ENCODE assay signal across 17 mouse cellular contexts in genomic region chr19:5750951-5751350, GRCm38 (mm10). TPM values are rescaled to one million over a fixed set of nuclear protein-coding genes. Genes with fewer than 3 reads are reported as not detected.
A peak's percentile ranks its signal among the peaks of the same experiment; 100 is the strongest.
DNase-seq lines count a peak whose midpoint lies in the region; ATAC-seq lines count a peak whose summit lies in the region.
"Had no signal": no experiment of that assay in that cellular context is flagged by ENCODE, and none has a peak within 500 bp of the region (broad histone marks: within the 10 kb centered on the region; RNA-seq: fewer than 3 reads in every experiment).

No protein-coding gene starts in this region.

- no peaks in the 10 kb centered on the region for H3K9me3 ChIP-seq in kidney, embryonic 15.5 days (replicated peaks)
- no peaks in the 10 kb centered on the region for H3K9me3 ChIP-seq in embryonic facial prominence, embryonic 12.5 days
- no peaks in the 10 kb centered on the region for H3K9me3 ChIP-seq in neural tube, embryonic 12.5 days
- H3K9me3 ChIP-seq: embryonic facial prominence, embryonic 15.5 days; heart, embryonic 13.5 days; hindbrain, embryonic 15.5 days had no signal

- H3K36me3 ChIP-seq in kidney, embryonic 15.5 days: no peaks in the 10 kb centered on the region
- peaks cover 9% of the 10 kb centered on the region; the same call in 1 of the 2 replicates for H3K36me3 ChIP-seq in embryonic facial prominence, embryonic 12.5 days
- H3K36me3 ChIP-seq in neural tube, embryonic 12.5 days: no peaks in the 10 kb centered on the region
- H3K36me3 ChIP-seq: hindbrain, embryonic 15.5 days had no signal

- peaks cover 59% of the 10 kb centered on the region for H3K27me3 ChIP-seq in kidney, embryonic 15.5 days
- peaks cover 82% of the 10 kb centered on the region for H3K27me3 ChIP-seq in embryonic facial prominence, embryonic 12.5 days
- peaks cover 76% of the 10 kb centered on the region for H3K27me3 ChIP-seq in neural tube, embryonic 12.5 days (replicated peaks)

- H3K4me1 ChIP-seq in kidney, embryonic 15.5 days: peaks cover 21% of the 10 kb centered on the region
- H3K4me1 ChIP-seq in embryonic facial prominence, embryonic 12.5 days: peaks cover 18% of the 10 kb centered on the region
- peaks cover 22% of the 10 kb centered on the region for H3K4me1 ChIP-seq in neural tube, embryonic 12.5 days

- DNase-seq in embryo, embryonic 10 days (ENCODE audit: low spot score): peak; percentile 29
- DNase-seq in embryo, embryonic 11 days: no peak
- DNase-seq in kidney, postnatal 25 days: no peak
- no peak for DNase-seq in thymus, adult 18-20 months
- no peak for DNase-seq in adrenal gland, adult 2 months
- DNase-seq: cerebellum, adult 9-10 months; gastrocnemius, postnatal 14 days; right cerebral cortex, postnatal 4 days had no signal

- ATAC-seq in kidney, embryonic 15.5 days (replicated peaks; ENCODE audit: low FRiP score): no peak
- ATAC-seq in embryonic facial prominence, embryonic 12.5 days (ENCODE audit: insufficient number of reproducible peaks, insufficient read depth, low FRiP score, low TSS enrichment): no peak
- no peak for ATAC-seq in neural tube, embryonic 12.5 days (ENCODE audit: low FRiP score, low read depth)

- WGBS in kidney, embryonic 15.5 days: 10% methylated on average over 22 of the region's 22 CpGs
- 6% methylated on average over 22 of the region's 22 CpGs for WGBS in embryonic facial prominence, embryonic 12.5 days
- WGBS in neural tube, embryonic 12.5 days: 6% methylated on average over 22 of the region's 22 CpGs

- peak overlapping the region; percentile 16; the same call in 1 of the 2 replicates for H3K4me3 ChIP-seq in kidney, embryonic 15.5 days (replicated peaks)
- H3K4me3 ChIP-seq in embryonic facial prominence, embryonic 12.5 days: no peak overlapping the region
- H3K4me3 ChIP-seq in neural tube, embryonic 12.5 days: 0 out of 2 replicates have a peak overlapping the region, but pooled peaks have one; percentile 16
- H3K4me3 ChIP-seq: embryonic facial prominence, embryonic 15.5 days; heart, embryonic 13.5 days; hindbrain, embryonic 15.5 days had no signal

- no peak overlapping the region for H3K9ac ChIP-seq in kidney, embryonic 15.5 days
- H3K9ac ChIP-seq in embryonic facial prominence, embryonic 12.5 days: peak overlapping the region; percentile 35; the same call in 1 of the 2 replicates
- peak overlapping the region; percentile 1; the same call in 1 of the 2 replicates for H3K9ac ChIP-seq in neural tube, embryonic 12.5 days
- H3K9ac ChIP-seq: embryonic facial prominence, embryonic 15.5 days; hindbrain, embryonic 15.5 days had no signal

- no peak overlapping the region for H3K27ac ChIP-seq in kidney, embryonic 15.5 days
- no peak overlapping the region for H3K27ac ChIP-seq in embryonic facial prominence, embryonic 12.5 days
- no peak overlapping the region for H3K27ac ChIP-seq in neural tube, embryonic 12.5 days
- H3K27ac ChIP-seq: embryonic facial prominence, embryonic 15.5 days; heart, embryonic 13.5 days; hindbrain, embryonic 15.5 days; kidney, postnatal 0 days had no signal

- H3K4me2 ChIP-seq in kidney, embryonic 15.5 days: peak overlapping the region; percentile 41
- H3K4me2 ChIP-seq in embryonic facial prominence, embryonic 12.5 days (replicated peaks): peak overlapping the region; percentile 30
- peak overlapping the region; percentile 29 for H3K4me2 ChIP-seq in neural tube, embryonic 12.5 days (replicated peaks)
- H3K4me2 ChIP-seq: embryonic facial prominence, embryonic 15.5 days; hindbrain, embryonic 15.5 days had no signal

RNA-seq across cellular contexts. Expression of gene Ltbp3, which starts 10.2 kb away (rescaled TPM):
- 18.5 and 18.8 TPM in 2 replicates for polyA plus RNA-seq in kidney, embryonic 15.5 days (2015; fragmentation: Nextera tagmentation; extraction: Ambion mirVana)
- polyA plus RNA-seq in embryonic facial prominence, embryonic 12.5 days (2016; fragmentation: Nextera tagmentation; extraction: Ambion mirVana): 25.3 and 27.0 TPM in 2 replicates
- 10.6 and 12.6 TPM in 2 replicates for polyA plus RNA-seq in neural tube, embryonic 12.5 days (2016; fragmentation: Nextera tagmentation; extraction: Ambion mirVana)
- 100 to 1,000 TPM; 174 to 246 TPM for total RNA-seq in adrenal gland, adult 2 months (2021)
- polyA plus RNA-seq in adrenal gland, adult 2 months (2012; rRNA removed): 737 and 768 TPM in 2 replicates

RNA-seq across cellular contexts. Expression of gene Scyl1, which starts 20.3 kb away (rescaled TPM):
- polyA plus RNA-seq in kidney, embryonic 15.5 days (2015; fragmentation: Nextera tagmentation; extraction: Ambion mirVana): 69.6 and 76.0 TPM in 2 replicates
- polyA plus RNA-seq in embryonic facial prominence, embryonic 12.5 days (2016; fragmentation: Nextera tagmentation; extraction: Ambion mirVana): 78.8 and 80.0 TPM in 2 replicates
- polyA plus RNA-seq in neural tube, embryonic 12.5 days (2016; fragmentation: Nextera tagmentation; extraction: Ambion mirVana): 66.1 and 70.4 TPM in 2 replicates
- 100 to 1,000 TPM; 106 to 109 TPM for total RNA-seq in adrenal gland, adult 2 months (2021)
- polyA plus RNA-seq in adrenal gland, adult 2 months (2012; rRNA removed): 119 and 125 TPM in 2 replicates

RNA-seq across cellular contexts. Expression of gene Fam89b, which starts 21.5 kb away (rescaled TPM):
- polyA plus RNA-seq in kidney, embryonic 15.5 days (2015; fragmentation: Nextera tagmentation; extraction: Ambion mirVana): 89.0 and 91.4 TPM in 2 replicates
- polyA plus RNA-seq in embryonic facial prominence, embryonic 12.5 days (2016; fragmentation: Nextera tagmentation; extraction: Ambion mirVana): 143 and 150 TPM in 2 replicates
- 193 and 195 TPM in 2 replicates for polyA plus RNA-seq in neural tube, embryonic 12.5 days (2016; fragmentation: Nextera tagmentation; extraction: Ambion mirVana)
- 10 to 100 TPM; 58.1 to 68.4 TPM for total RNA-seq in adrenal gland, adult 2 months (2021)
- polyA plus RNA-seq in adrenal gland, adult 2 months (2012; rRNA removed): 443 and 466 TPM in 2 replicates

RNA-seq across cellular contexts. Expression of gene Ehbp1l1, which starts 24.8 kb away (rescaled TPM):
- 20.5 and 25.9 TPM in 2 replicates for polyA plus RNA-seq in kidney, embryonic 15.5 days (2015; fragmentation: Nextera tagmentation; extraction: Ambion mirVana)
- 14.4 TPM in 2 replicates for polyA plus RNA-seq in embryonic facial prominence, embryonic 12.5 days (2016; fragmentation: Nextera tagmentation; extraction: Ambion mirVana)
- 10.1 and 10.5 TPM in 2 replicates for polyA plus RNA-seq in neural tube, embryonic 12.5 days (2016; fragmentation: Nextera tagmentation; extraction: Ambion mirVana)
- 10 to 100 TPM; 30.3 to 31.6 TPM for total RNA-seq in adrenal gland, adult 2 months (2021)
- 47.6 and 49.2 TPM in 2 replicates for polyA plus RNA-seq in adrenal gland, adult 2 months (2012; rRNA removed)

RNA-seq across cellular contexts. Expression of gene Kcnk7, which starts 46.8 kb away (rescaled TPM):
- 0.15 and 0.38 TPM in 2 replicates for polyA plus RNA-seq in kidney, embryonic 15.5 days (2015; fragmentation: Nextera tagmentation; extraction: Ambion mirVana)
- 0.24 TPM in 1 of 2 replicates, not detected in the other for polyA plus RNA-seq in embryonic facial prominence, embryonic 12.5 days (2016; fragmentation: Nextera tagmentation; extraction: Ambion mirVana)
- 0.19 TPM in 2 replicates for polyA plus RNA-seq in neural tube, embryonic 12.5 days (2016; fragmentation: Nextera tagmentation; extraction: Ambion mirVana)
- not detected for total RNA-seq in adrenal gland, adult 2 months (2021)
- not detected in 2 replicates for polyA plus RNA-seq in adrenal gland, adult 2 months (2012; rRNA removed)
- total RNA-seq: adrenal gland, postnatal 10 days; gastrocnemius, postnatal 14 days; left cerebral cortex, postnatal 14 days had no signal
- polyA plus RNA-seq: heart, embryonic 13.5 days had no signal

Comparison
In these comparisons a context has a peak if more than half of its experiments do, and no peak if none do; other contexts are left out.
1. RNA of gene Ltbp3, which starts 10.2 kb away (polyA plus RNA-seq): 737 to 768 TPM in adrenal gland, adult 2 months; 25.3 to 27.0 TPM in embryonic facial prominence, embryonic 12.5 days, 18.5 to 18.8 TPM in kidney, embryonic 15.5 days and 10.6 to 12.6 TPM in neural tube, embryonic 12.5 days; every median in the first group is over 10 times any median in the second.
2. Peak in every context shown above with its lines, with median percentiles within 50 percentile points of each other: H3K4me2 ChIP-seq.